Mouse (Mus musculus) hindbrain, embryonic 11.5 days (tissue): ENCODE results near the gene Rab30. TPM values are rescaled to one million over a fixed set of nuclear protein-coding genes. Genes with fewer than 3 reads are reported as not detected.

ENCODE experiments used
- ATAC-seq: fragments of 200-750 bp; cut with Nextera tagmentation; 2 replicates; pipeline ENCODE4 v1.8.0; 2017; ENCODE audit warnings: mild to moderate bottlenecking, moderate TSS enrichment, moderate library complexity; ENCODE audit not compliant: low FRiP score
- DNase-seq: peaks from one replicate; pipeline ENCODE4 v3.0.0-alpha.2; 2015; ENCODE audit warnings: low spot score
- H3K27ac ChIP-seq: fragments of 300-500 bp; sonication (generic); 2 replicates; pipeline ENCODE4 v1.5.1; 2014; ENCODE audit warnings: mild to moderate bottlenecking, low read depth, low read length
- H3K27me3 ChIP-seq: fragments of 300-500 bp; sonication (generic); 2 replicates; pipeline ENCODE4 v1.6.1; 2014; ENCODE audit warnings: mild to moderate bottlenecking, low read length, moderate library complexity, mixed read lengths; ENCODE audit not compliant: control insufficient read depth, insufficient read depth
- H3K36me3 ChIP-seq: fragments of 300-500 bp; sonication (generic); 2 replicates; pipeline ENCODE4 v1.6.1; 2014; ENCODE audit warnings: mild to moderate bottlenecking, low read length, moderate library complexity, mixed read lengths; ENCODE audit not compliant: control insufficient read depth, insufficient read depth
- H3K4me1 ChIP-seq: fragments of 300-500 bp; sonication (generic); replicated peaks from 2 replicates; pipeline ENCODE4 v1.6.1; 2014; ENCODE audit warnings: low read length, mixed read lengths; ENCODE audit not compliant: control insufficient read depth, insufficient read depth
- H3K4me2 ChIP-seq: fragments of 300-500 bp; sonication (generic); replicated peaks from 2 replicates; pipeline ENCODE4 v1.6.1; 2014; ENCODE audit warnings: mild to moderate bottlenecking, low read depth, low read length
- H3K4me3 ChIP-seq: fragments of 300-500 bp; sonication (generic); 2 replicates; pipeline ENCODE4 v1.5.1; 2014; ENCODE audit warnings: low read depth, low read length
- H3K9ac ChIP-seq: fragments of 300-500 bp; sonication (generic); 2 replicates; pipeline ENCODE4 v1.6.1; 2014; ENCODE audit warnings: low read depth, low read length
- H3K9me3 ChIP-seq: fragments of 300-500 bp; sonication (generic); 2 replicates; pipeline ENCODE4 v1.6.1; 2016; ENCODE audit warnings: low read length; ENCODE audit not compliant: control insufficient read depth
- WGBS: fragments of 180-500 bp; shearing (Covaris S2); extraction: QIAGEN DNeasy Blood & Tissue Kit; methylation state at CpG from one replicate; pipeline ENCODE4 v1.1.7; 2014; 5-methylcytosine and 5-hydroxymethylcytosine counted together
- polyA plus RNA-seq: library from polyadenylated mRNA; unstranded; fragments of >200 nt; fragmentation: Nextera tagmentation; extraction: Ambion mirVana; gene quantifications from 2 replicates; pipeline ENCODE4 v1.2.1, GENCODE M21; 2014

Gene Rab30
- polyA plus RNA-seq, 1 experiment from 2014 or later = 24.5 TPM

GRCm38 (mm10) chr7:92799665-92800595 is 58.5 kb downstream of the Rab30 start:
- Histone ChIP-seq H3K27me3 (no peaks in the 10 kb centered on the region), H3K36me3 (no peaks in the 10 kb centered on the region), H3K4me1 (no peaks in the 10 kb centered on the region), H3K27ac (no peak overlapping the region), H3K9me3 (no peaks in the 10 kb centered on the region), H3K9ac (no peak overlapping the region), H3K4me3 (no peak overlapping the region), H3K4me2 (no peak overlapping the region)
- ATAC-seq (peak; percentile 73), DNase-seq (no peak)
- 62% methylated on average over 10 of the region's 10 CpGs for WGBS

GRCm38 (mm10) chr7:92802158-92802557 is 60.8 kb downstream of the Rab30 start:
- ATAC-seq (no peak), DNase-seq (no peak)
- Histone ChIP-seq H3K9me3 (no peaks in the 10 kb centered on the region), H3K27me3 (no peaks in the 10 kb centered on the region), H3K4me1 (no peaks in the 10 kb centered on the region), H3K4me3 (no peak overlapping the region), H3K36me3 (no peaks in the 10 kb centered on the region), H3K27ac (no peak overlapping the region), H3K4me2 (no peak overlapping the region), H3K9ac (no peak overlapping the region)
- 87% methylated on average over 4 of the region's 4 CpGs for WGBS

GRCm38 (mm10) chr7:92803191-92803590 is 61.8 kb downstream of the Rab30 start:
- DNase-seq (no peak), ATAC-seq (no peak)
- Histone ChIP-seq H3K9me3 (no peaks in the 10 kb centered on the region), H3K4me1 (no peaks in the 10 kb centered on the region), H3K4me3 (no peak overlapping the region), H3K36me3 (no peaks in the 10 kb centered on the region), H3K27me3 (no peaks in the 10 kb centered on the region), H3K4me2 (no peak overlapping the region), H3K9ac (no peak overlapping the region), H3K27ac (no peak overlapping the region)
- WGBS = 63% methylated on average over 1 of the region's 1 CpGs

GRCm38 (mm10) chr7:92804919-92805668 is 63.7 kb downstream of the Rab30 start:
- 91% methylated on average over 9 of the region's 9 CpGs for WGBS
- no peak for ATAC-seq

GRCm38 (mm10) chr7:92806512-92807188 is 65.2 kb downstream of the Rab30 start:
- Histone ChIP-seq H3K4me2 (no peak overlapping the region), H3K27ac (no peak overlapping the region), H3K27me3 (no peaks in the 10 kb centered on the region), H3K4me1 (no peaks in the 10 kb centered on the region), H3K4me3 (no peak overlapping the region), H3K36me3 (no peaks in the 10 kb centered on the region), H3K9me3 (no peaks in the 10 kb centered on the region), H3K9ac (no peak overlapping the region)
- DNase-seq (peak; percentile 26), ATAC-seq (peak; percentile 45; the same call in 1 of the 2 replicates)
- WGBS = 47% methylated on average over 15 of the region's 15 CpGs

More at GRCm38 (mm10) chr7:92804919-92805668, 63.7 kb downstream of the Rab30 start:
- H3K27me3 ChIP-seq = no peaks in the 10 kb centered on the region
- H3K4me3 ChIP-seq = no peak overlapping the region
- no peak for DNase-seq
- no peak overlapping the region for H3K9ac ChIP-seq
- H3K9me3 ChIP-seq = no peaks in the 10 kb centered on the region
- H3K4me1 ChIP-seq = no peaks in the 10 kb centered on the region
- H3K27ac ChIP-seq = no peak overlapping the region
- no peaks in the 10 kb centered on the region for H3K36me3 ChIP-seq
- H3K4me2 ChIP-seq = no peak overlapping the region

- DNase-seq = no peak
Observed at GRCm38 (mm10) chr7:92807482-92807881, 66.1 kb downstream of the Rab30 start.

GRCm38 (mm10) chr7:92811667-92812279 is 70.4 kb downstream of the Rab30 start:
- no peak overlapping the region for H3K4me3 ChIP-seq
- no peaks in the 10 kb centered on the region for H3K27me3 ChIP-seq
- no peaks in the 10 kb centered on the region for H3K36me3 ChIP-seq
- no peaks in the 10 kb centered on the region for H3K4me1 ChIP-seq
- DNase-seq (no peak), ATAC-seq (no peak)
- no peak overlapping the region for H3K4me2 ChIP-seq
- no peak overlapping the region for H3K9ac ChIP-seq
- whole genome bisulfite sequencing = 88% methylated on average over 7 of the region's 7 CpGs
- H3K9me3 ChIP-seq = no peaks in the 10 kb centered on the region
- no peak overlapping the region for H3K27ac ChIP-seq

More at GRCm38 (mm10) chr7:92807482-92807881, 66.1 kb downstream of the Rab30 start:
- H3K27ac ChIP-seq = no peak overlapping the region
- no peak overlapping the region for H3K9ac ChIP-seq
- H3K4me1 ChIP-seq = no peaks in the 10 kb centered on the region
- H3K9me3 ChIP-seq = no peaks in the 10 kb centered on the region
- no peak overlapping the region for H3K4me2 ChIP-seq
- 91% methylated on average over 4 of the region's 4 CpGs for whole genome bisulfite sequencing
- no peak for ATAC-seq
- no peak overlapping the region for H3K4me3 ChIP-seq
- H3K27me3 ChIP-seq = no peaks in the 10 kb centered on the region
- no peaks in the 10 kb centered on the region for H3K36me3 ChIP-seq

GRCm38 (mm10) chr7:92817242-92817641 is 75.8 kb downstream of the Rab30 start:
- no peak overlapping the region for H3K27ac ChIP-seq
- ATAC-seq (no peak), DNase-seq (no peak)
- WGBS = 83% methylated on average over 2 of the region's 2 CpGs
- H3K4me2 ChIP-seq = no peak overlapping the region
- no peaks in the 10 kb centered on the region for H3K27me3 ChIP-seq
- no peaks in the 10 kb centered on the region for H3K36me3 ChIP-seq
- H3K4me1 ChIP-seq = no peaks in the 10 kb centered on the region
- H3K9ac ChIP-seq = no peak overlapping the region
- H3K4me3 ChIP-seq = no peak overlapping the region
- H3K9me3 ChIP-seq = no peaks in the 10 kb centered on the region
